Mouse (Mus musculus) liver, embryonic 14.5 days (tissue): ENCODE data around the gene Porcn.

ENCODE experiments used
- CTCF ChIP-seq: IDR thresholded peaks from 2 replicates; pipeline ENCODE4 v1.5.1; 2016; ENCODE audit warnings: antibody characterized with exemption, low read depth, control low read depth
- EP300 ChIP-seq: IDR thresholded peaks from 2 replicates; pipeline ENCODE4 v1.6.1; 2016; ENCODE audit warnings: antibody characterized with exemption, low read depth

DNA sequence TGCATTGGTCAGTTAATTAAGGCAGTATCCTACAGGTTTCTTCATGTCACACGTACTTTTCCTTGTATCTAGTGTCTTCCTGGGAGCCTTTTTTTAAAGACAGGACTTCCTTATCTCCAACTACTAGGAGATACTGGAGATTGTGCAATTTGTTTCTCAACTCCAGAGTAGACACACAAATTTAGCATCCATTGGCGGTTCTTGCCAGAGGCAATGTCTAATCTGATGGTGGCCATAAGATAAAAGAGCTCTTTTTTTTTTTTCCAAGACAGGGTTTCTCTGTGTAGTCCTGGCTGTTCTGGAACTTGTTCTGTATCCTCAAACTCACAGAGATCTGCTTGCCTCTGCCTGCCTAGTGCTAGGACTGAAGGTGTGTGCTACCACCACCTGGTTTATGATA lies 3.4 kb upstream of the Porcn start:
- TF ChIP-seq EP300 (no peak), CTCF (no peak)
